Mouse (Mus musculus) C2C12 (cell line): ENCODE measurements around the gene Dnaaf1.

Source experiments
- CTCF ChIP-seq: IDR thresholded peaks from one replicate; pipeline ENCODE4 v1.5.1; 2011; ENCODE audit not compliant: control insufficient read depth, insufficient read depth, insufficient read length
- FOSL1 ChIP-seq: IDR thresholded peaks from one replicate; pipeline ENCODE4 v1.8.0; 2011; ENCODE audit warnings: mild to moderate bottlenecking, low read length; ENCODE audit not compliant: poor library complexity, insufficient read depth, severe bottlenecking
- USF1 ChIP-seq: IDR thresholded peaks from one replicate; pipeline ENCODE4 v1.6.1; 2011; ENCODE audit warnings: low read depth, mild to moderate bottlenecking, control low read depth, moderate library complexity

DNA sequence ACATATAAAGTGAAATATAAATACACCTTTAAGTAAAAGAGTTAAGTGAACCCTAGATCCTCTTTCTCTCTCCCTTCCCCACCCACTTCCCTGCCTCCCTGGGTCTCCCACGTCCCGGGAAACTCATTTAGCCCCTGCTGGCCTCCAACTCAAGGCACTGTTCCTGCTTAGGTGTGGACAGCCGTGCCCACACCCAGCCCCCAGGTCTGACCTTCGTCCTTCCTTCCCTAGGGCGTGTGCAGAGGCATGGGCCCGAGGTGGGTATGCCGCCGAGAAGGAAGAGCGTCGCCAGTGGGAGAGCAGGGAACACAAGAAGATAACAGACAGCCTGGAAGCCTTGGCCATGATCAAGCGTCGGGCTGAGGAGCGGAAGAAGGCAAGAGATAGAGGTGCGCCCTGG, 15.3 kb downstream of the Dnaaf1 start:
- TF ChIP-seq USF1: no peak
- no peak for TF ChIP-seq CTCF
- no peak for TF ChIP-seq FOSL1
